Mouse (Mus musculus): ENCODE measurements around the gene Gdf1. TPM values are rescaled to one million over a fixed set of nuclear protein-coding genes. Genes with fewer than 3 reads are reported as not detected.

Gdf1 gene
- polyA plus RNA-seq, 1 experiment: not detected

DNA sequence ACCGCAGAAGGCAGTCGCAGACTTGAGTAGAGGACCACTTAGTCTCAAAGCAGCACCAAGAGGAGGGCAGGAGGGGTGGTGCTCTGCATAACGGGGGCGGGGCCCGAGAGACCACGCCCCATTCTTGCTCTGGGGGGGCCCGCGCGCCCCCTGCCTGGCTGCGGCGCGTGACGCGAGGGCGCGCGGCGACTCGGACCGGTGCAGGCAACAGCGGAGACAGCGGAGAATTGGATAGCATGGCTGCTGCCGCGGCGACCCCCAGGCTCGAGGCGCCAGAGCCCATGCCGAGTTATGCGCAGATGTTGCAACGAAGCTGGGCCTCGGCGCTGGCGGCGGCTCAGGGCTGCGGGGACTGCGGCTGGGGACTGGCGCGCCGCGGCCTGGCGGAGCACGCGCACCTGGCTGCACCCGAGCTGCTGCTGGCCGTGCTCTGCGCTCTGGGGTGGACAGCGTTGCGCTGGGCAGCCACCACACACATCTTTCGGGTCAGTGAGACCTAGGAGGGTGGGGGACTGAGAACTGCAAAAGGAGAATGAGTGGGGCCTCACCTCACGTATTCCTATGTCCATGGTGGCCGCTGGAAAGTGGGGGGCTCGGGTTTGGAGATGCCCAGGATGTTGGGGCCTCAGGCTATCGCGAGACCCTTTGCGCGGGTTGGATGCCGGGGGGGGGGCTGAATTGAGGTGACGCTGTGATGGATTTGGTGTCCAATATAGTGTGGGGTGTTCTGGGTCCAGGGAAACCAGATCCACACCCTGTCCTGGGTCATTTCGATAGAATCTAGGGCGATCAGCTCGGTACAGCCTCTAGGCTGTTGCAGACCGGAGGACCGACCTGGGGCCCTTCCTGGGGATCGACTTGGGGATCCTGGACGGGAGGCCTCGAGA lies 13.8 kb upstream of the Gdf1 start, which contains the start of gene Cers1:
Cers1 (plus strand) TSS at position 152 of the 887 bp plus-strand sequence.
- TF ChIP-seq CTCF (conservative IDR thresholded peaks at IDR 0.05; ENCODE audit: insufficient read depth, insufficient read length, low read depth, low read length) (no peak), POLR2A (IDR thresholded peaks at IDR 0.05; ENCODE audit: low read depth, low read length) (no peak)
- peak; percentile 31 for DNase-seq
- Histone ChIP-seq H3K4me1 (ENCODE audit: control insufficient read depth, insufficient read depth, low read length) (0 out of 2 replicates have a peak, but pooled peaks cover 3% of the 10 kb centered on the region), H3K4me3 (ENCODE audit: insufficient read depth, low read depth, low read length) (peak within 1 kb of the TSS; percentile 52), H3K27me3 (replicated peaks; ENCODE audit: control insufficient read depth, insufficient read depth, low read length) (no peaks in the 10 kb centered on the region), H3K27ac (ENCODE audit: insufficient read depth, low read depth, low read length) (no peak within 1 kb of the TSS), H3K36me3 (ENCODE audit: control insufficient read depth, insufficient read depth, low read length) (no peaks in the 10 kb centered on the region)
- 5% methylated on average over 66 of the region's 66 CpGs for WGBS

DNA sequence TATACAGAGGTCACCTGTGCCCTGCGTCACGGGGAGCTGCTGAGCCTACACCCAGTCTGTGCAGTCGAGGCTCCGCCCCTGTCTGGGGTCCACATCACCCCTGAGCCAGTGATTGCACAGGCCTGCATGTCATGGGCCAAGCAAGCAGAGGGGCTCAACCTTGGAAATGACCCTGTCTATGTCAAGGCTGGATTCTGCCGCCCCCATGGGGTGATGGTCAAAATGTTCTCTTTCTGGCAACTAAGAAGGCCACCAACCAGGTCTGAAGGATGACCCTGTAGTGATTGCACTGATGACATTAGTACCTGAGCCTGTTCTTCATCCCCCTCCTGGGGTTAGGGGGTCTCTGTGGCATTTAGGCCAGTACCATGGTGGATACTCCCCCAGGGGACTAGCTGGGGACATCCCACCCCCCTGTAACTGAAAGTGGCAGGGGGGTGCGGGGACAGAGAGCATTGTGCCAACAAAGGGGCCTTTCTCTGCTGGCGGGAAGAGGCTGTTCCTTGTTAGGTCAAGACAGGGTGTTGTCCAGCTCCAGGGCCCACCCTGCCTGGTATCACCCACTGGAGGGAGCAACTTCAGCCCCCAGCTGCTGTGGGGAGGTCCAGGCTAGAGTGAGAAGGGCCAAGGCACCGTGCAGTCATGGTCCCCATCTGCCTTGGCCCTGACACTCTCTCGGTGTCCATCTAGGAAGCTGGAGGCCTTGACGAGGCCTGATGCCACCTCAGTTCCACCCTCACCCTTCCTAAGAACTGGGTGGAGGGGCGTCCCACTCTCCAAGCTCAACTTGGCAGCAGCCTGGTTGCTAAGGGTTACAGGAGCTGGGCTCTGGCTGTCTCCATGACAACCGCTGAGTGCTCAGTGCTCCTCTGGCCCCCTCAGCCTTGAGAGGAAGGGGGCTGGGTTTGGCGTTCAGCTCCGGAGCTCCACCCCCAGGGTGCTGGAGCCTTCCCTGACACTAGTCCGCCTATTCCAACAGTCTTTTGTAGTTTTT lies 12.8 kb upstream of the Gdf1 start:
- no peak overlapping the region for H3K27ac ChIP-seq (ENCODE audit: insufficient read depth, low read depth, low read length)
- H3K4me3 ChIP-seq (ENCODE audit: insufficient read depth, low read depth, low read length): no peak overlapping the region
- H3K36me3 ChIP-seq (ENCODE audit: control insufficient read depth, insufficient read depth, low read length): no peaks in the 10 kb centered on the region
- no peaks in the 10 kb centered on the region for H3K27me3 ChIP-seq (replicated peaks; ENCODE audit: control insufficient read depth, insufficient read depth, low read length)
- no peak for TF ChIP-seq POLR2A (IDR thresholded peaks at IDR 0.05; ENCODE audit: low read depth, low read length)
- TF ChIP-seq CTCF (conservative IDR thresholded peaks at IDR 0.05; ENCODE audit: insufficient read depth, insufficient read length, low read depth, low read length): no peak
- 32% methylated on average over 15 of the region's 15 CpGs for WGBS
- DNase-seq: no peak
- 0 out of 2 replicates have a peak, but pooled peaks cover 3% of the 10 kb centered on the region for H3K4me1 ChIP-seq (ENCODE audit: control insufficient read depth, insufficient read depth, low read length)

DNA sequence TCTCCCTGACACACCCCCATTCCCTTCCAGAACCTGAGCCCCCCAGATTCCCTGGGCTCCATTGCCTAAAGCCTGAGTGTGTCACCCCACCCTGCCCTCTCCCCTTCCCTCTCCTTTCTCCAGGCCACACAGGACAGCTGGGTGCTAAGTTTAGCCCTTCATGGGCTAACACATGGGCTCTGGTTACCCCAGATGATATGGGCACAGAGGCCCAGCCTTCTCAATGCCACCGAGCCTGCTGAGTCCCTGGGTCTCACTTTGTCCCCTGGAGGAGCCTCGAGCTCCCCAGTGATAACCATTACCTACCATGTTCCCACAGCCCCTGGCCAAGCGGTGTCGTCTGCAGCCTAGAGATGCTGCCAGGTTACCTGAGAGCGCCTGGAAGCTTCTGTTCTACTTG lies 11.7 kb upstream of the Gdf1 start:
- H3K36me3 ChIP-seq (ENCODE audit: control insufficient read depth, insufficient read depth, low read length): no peaks in the 10 kb centered on the region
- TF ChIP-seq CTCF (conservative IDR thresholded peaks at IDR 0.05; ENCODE audit: insufficient read depth, insufficient read length, low read depth, low read length): no peak
- no peak for TF ChIP-seq POLR2A (IDR thresholded peaks at IDR 0.05; ENCODE audit: low read depth, low read length)
- DNase-seq: no peak
- no peaks in the 10 kb centered on the region for H3K27me3 ChIP-seq (replicated peaks; ENCODE audit: control insufficient read depth, insufficient read depth, low read length)
- no peak overlapping the region for H3K27ac ChIP-seq (ENCODE audit: insufficient read depth, low read depth, low read length)
- 93% methylated on average over 5 of the region's 5 CpGs for WGBS
- no peak overlapping the region for H3K4me3 ChIP-seq (ENCODE audit: insufficient read depth, low read depth, low read length)
- H3K4me1 ChIP-seq (ENCODE audit: control insufficient read depth, insufficient read depth, low read length): 0 out of 2 replicates have a peak, but pooled peaks cover 3% of the 10 kb centered on the region

DNA sequence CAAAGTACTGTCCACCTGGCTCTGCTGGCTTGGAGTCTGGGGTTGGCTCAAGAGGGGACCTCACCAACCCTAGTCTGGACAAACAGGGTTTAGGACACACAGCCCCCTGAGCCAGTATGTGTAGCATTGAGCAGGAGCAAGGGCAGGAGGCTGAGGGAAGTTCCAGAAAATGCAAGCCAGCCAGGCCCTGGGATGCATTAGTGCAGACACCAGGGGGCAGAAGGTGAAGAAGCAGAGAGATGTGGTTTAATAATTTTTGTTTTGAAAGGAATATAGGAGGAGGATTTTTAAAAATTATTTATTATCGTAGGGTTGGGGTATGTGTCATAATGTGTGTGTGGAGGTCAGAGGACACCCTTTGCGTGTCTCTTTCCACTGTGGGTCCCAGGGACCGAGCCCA lies 5.9 kb upstream of the Gdf1 start:
- no peak for TF ChIP-seq POLR2A (IDR thresholded peaks at IDR 0.05; ENCODE audit: low read depth, low read length)
- no peak for TF ChIP-seq CTCF (conservative IDR thresholded peaks at IDR 0.05; ENCODE audit: insufficient read depth, insufficient read length, low read depth, low read length)
- WGBS: 88% methylated on average over 3 of the region's 3 CpGs
- DNase-seq: no peak

DNA sequence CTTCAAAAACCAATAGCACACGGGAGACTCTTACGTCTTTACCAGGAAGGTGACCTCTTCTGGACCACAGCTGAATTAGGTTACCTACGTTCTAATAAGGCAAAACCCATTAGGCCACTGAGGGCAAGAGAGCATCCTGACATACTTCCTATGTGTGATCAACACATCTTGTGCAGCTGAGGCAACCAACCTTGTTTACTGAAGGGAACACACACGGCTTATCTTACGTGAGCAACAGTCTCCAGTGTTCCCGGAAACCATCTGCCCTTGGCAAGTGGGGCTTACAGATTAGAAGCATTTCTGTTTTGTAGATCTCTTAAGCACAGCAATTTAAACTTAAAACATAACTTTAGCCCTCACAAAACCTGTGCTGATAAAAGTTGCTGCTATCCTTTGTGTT lies 2.1 kb upstream of the Gdf1 start:
- no peak for DNase-seq
- TF ChIP-seq POLR2A (IDR thresholded peaks at IDR 0.05; ENCODE audit: low read depth, low read length) (no peak), CTCF (conservative IDR thresholded peaks at IDR 0.05; ENCODE audit: insufficient read depth, insufficient read length, low read depth, low read length) (no peak)
- no peak overlapping the region for H3K27ac ChIP-seq (ENCODE audit: insufficient read depth, low read depth, low read length)
- H3K4me3 ChIP-seq (ENCODE audit: insufficient read depth, low read depth, low read length): no peak overlapping the region
- H3K27me3 ChIP-seq (replicated peaks; ENCODE audit: control insufficient read depth, insufficient read depth, low read length): no peaks in the 10 kb centered on the region
- H3K4me1 ChIP-seq (ENCODE audit: control insufficient read depth, insufficient read depth, low read length): no peaks in the 10 kb centered on the region
- H3K36me3 ChIP-seq (ENCODE audit: control insufficient read depth, insufficient read depth, low read length): peaks cover 3% of the 10 kb centered on the region; the same call in 1 of the 2 replicates
- WGBS: 96% methylated on average over 6 of the region's 6 CpGs

More for the DNA sequence above, 5.9 kb upstream of the Gdf1 start:
- Histone ChIP-seq H3K4me1 (ENCODE audit: control insufficient read depth, insufficient read depth, low read length) (no peaks in the 10 kb centered on the region), H3K27me3 (replicated peaks; ENCODE audit: control insufficient read depth, insufficient read depth, low read length) (no peaks in the 10 kb centered on the region), H3K4me3 (ENCODE audit: insufficient read depth, low read depth, low read length) (no peak overlapping the region), H3K27ac (ENCODE audit: insufficient read depth, low read depth, low read length) (no peak overlapping the region), H3K36me3 (ENCODE audit: control insufficient read depth, insufficient read depth, low read length) (no peaks in the 10 kb centered on the region)

DNA sequence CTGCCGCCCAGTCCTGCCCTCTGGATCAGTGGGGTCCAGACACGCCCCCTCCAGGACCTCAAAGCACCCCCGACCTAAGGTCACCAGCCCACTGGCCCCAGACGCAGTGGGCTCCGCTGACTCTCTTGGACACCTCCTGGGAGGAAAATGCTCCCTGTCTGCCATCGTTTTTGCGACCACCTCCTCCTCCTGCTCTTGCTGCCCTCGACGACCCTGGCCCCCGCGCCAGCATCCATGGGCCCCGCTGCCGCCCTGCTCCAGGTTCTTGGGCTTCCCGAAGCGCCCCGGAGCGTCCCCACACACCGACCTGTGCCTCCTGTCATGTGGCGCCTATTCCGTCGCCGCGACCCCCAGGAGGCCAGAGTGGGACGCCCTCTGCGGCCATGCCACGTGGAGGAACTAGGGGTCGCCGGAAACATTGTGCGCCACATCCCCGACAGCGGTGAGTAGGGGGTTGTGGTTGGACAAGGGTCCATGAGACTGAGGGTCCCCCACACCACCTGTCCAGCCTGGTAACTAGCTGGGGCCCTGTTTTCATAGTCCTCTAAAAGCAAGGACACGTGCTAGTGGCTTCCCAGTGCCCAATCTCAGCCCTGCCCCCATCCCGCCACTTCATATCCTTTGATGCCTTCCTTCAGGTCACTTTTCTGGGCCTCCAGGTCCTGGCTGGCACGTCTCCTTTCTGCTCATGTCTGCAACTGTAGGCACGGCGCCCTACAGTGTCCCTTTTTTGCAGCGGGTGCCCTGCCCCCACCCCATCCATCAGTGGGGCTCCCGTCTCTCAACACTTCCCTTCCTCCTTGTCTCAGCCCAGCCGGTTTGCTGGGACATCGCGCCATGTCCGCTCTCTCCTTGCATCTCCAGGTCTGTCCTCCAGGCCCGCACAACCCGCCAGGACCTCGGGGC lies 471 bp downstream of the Gdf1 start:
- 26% methylated on average over 45 of the region's 45 CpGs for WGBS
- Histone ChIP-seq H3K4me3 (ENCODE audit: insufficient read depth, low read depth, low read length) (no peak overlapping the region), H3K4me1 (ENCODE audit: control insufficient read depth, insufficient read depth, low read length) (no peaks in the 10 kb centered on the region), H3K36me3 (ENCODE audit: control insufficient read depth, insufficient read depth, low read length) (peaks cover 3% of the 10 kb centered on the region), H3K27me3 (replicated peaks; ENCODE audit: control insufficient read depth, insufficient read depth, low read length) (no peaks in the 10 kb centered on the region), H3K27ac (ENCODE audit: insufficient read depth, low read depth, low read length) (no peak overlapping the region)
- no peak for TF ChIP-seq POLR2A (IDR thresholded peaks at IDR 0.05; ENCODE audit: low read depth, low read length)
- no peak for TF ChIP-seq CTCF (conservative IDR thresholded peaks at IDR 0.05; ENCODE audit: insufficient read depth, insufficient read length, low read depth, low read length)
- no peak for DNase-seq
